Mouse (Mus musculus): ENCODE data around the gene Rbfox3.

- TF ChIP-seq EP300 (IDR thresholded peaks at IDR 0.05; ENCODE audit: low read depth) (no peak), CTCF (IDR thresholded peaks at IDR 0.05; ENCODE audit: low read depth) (0 out of 2 replicates have a peak, but pooled peaks have one; percentile 31)
These were observed 173.6 kb downstream of the Rbfox3 start for GRCm38 (mm10) chr11:118737821-118738220.

Measured in liver, embryonic 14.5 days (tissue).